Mouse (Mus musculus): Measurements from ENCODE around the gene Tmed8.

The Tmed8 gene

GRCm38 (mm10) chr12:87158099-87158498, 42.2 kb downstream of the Tmed8 start:
- DNase-seq, result peak; percentile 55 to 74

- peak; percentile 69 to 80 for DNase-seq
These were observed 42.9 kb downstream of the Tmed8 start for GRCm38 (mm10) chr12:87157361-87157760.

GRCm38 (mm10) chr12:87154448-87154847, 45.8 kb downstream of the Tmed8 start:
- peak; percentile 74 to 84 for DNase-seq

GRCm38 (mm10) chr12:87149471-87149870, 50.8 kb downstream of the Tmed8 start:
- DNase-seq, result no peak

GRCm38 (mm10) chr12:87148136-87148535, 52.1 kb downstream of the Tmed8 start:
- peak in 1 of 2 experiments; percentile 12 for DNase-seq

GRCm38 (mm10) chr12:87147395-87148089, 52.7 kb downstream of the Tmed8 start, which contains the start of gene Pomt2:
Pomt2 (minus strand) TSS chr12:87147968.
- DNase-seq, result peak; percentile 97

GRCm38 (mm10) chr12:87146966-87147365, 53.3 kb downstream of the Tmed8 start, which contains the start of gene Gstz1:
Gstz1 (plus strand) TSS chr12:87147165.
- peak; percentile 94 for DNase-seq

- DNase-seq, result no peak
These were observed 58.1 kb downstream of the Tmed8 start for GRCm38 (mm10) chr12:87142156-87142555.

- DNase-seq, result no peak
These were observed 61.5 kb downstream of the Tmed8 start for GRCm38 (mm10) chr12:87138768-87139167.

GRCm38 (mm10) chr12:87138342-87138701, 61.9 kb downstream of the Tmed8 start:
- DNase-seq, result no peak

GRCm38 (mm10) chr12:87137439-87138341, 62.6 kb downstream of the Tmed8 start:
- DNase-seq, result no peak

- no peak for DNase-seq
These were observed 67.5 kb downstream of the Tmed8 start for GRCm38 (mm10) chr12:87132784-87133183.

GRCm38 (mm10) chr12:87132210-87132609, 68.0 kb downstream of the Tmed8 start:
- DNase-seq, result peak in 1 of 2 experiments; percentile 5

GRCm38 (mm10) chr12:87131619-87132018, 68.6 kb downstream of the Tmed8 start:
- peak in 1 of 2 experiments; percentile 28 for DNase-seq

GRCm38 (mm10) chr12:87131181-87131580, 69.1 kb downstream of the Tmed8 start:
- DNase-seq, result no peak

- DNase-seq, result no peak
These were observed 70.0 kb downstream of the Tmed8 start for GRCm38 (mm10) chr12:87130224-87130623.

GRCm38 (mm10) chr12:87127256-87127655, 73.0 kb downstream of the Tmed8 start:
- DNase-seq, result no peak

- no peak for DNase-seq
These were observed 78.2 kb downstream of the Tmed8 start for GRCm38 (mm10) chr12:87121918-87122589.

Measured in lung, adult 18-20 months (tissue).